Mouse (Mus musculus): ENCODE results near the gene Slc16a10. TPM values are rescaled to one million over a fixed set of nuclear protein-coding genes. Genes with fewer than 3 reads are reported as not detected.

The Slc16a10 gene
- polyA plus RNA-seq, 1 experiment from 2014 or later: 5.3 TPM

- H3K9me3 ChIP-seq (ENCODE audit: low read depth, low read length): no peaks in the 10 kb centered on the region
- no peak for DNase-seq
Measured at GRCm38 (mm10) chr10:40125200-40125599, 16.9 kb downstream of the Slc16a10 start.

DNA sequence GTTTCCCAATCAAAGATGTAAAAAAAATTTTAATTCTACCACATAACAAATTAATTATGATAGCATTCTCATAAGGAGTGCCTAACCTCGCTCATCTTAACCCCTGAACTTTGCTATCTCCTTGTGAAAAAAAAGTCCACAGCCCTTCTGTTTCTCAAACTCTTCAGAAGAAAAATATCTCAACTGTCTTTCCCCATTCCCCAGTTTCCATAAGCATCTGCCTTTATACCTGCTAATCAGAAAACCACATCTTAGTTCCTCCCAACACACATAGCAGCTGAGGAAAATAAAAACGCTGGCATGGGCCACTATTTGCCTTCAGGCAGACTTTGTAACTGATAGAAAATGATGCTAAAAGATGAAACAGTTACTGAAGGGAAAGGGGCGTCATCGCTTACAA is 17.5 kb downstream of the Slc16a10 start:
- Histone ChIP-seq H3K9ac (no peak overlapping the region), H3K27me3 (ENCODE audit: insufficient read depth, low read length) (no peaks in the 10 kb centered on the region), H3K36me3 (ENCODE audit: insufficient read depth) (no peaks in the 10 kb centered on the region), H3K4me1 (ENCODE audit: insufficient read depth) (no peaks in the 10 kb centered on the region), H3K4me2 (no peak overlapping the region), H3K27ac (ENCODE audit: low read depth) (no peak overlapping the region), H3K9me3 (ENCODE audit: low read depth, low read length) (no peaks in the 10 kb centered on the region), H3K4me3 (ENCODE audit: low read depth, low read length) (no peak overlapping the region)
- no peak for TF ChIP-seq CTCF (IDR thresholded peaks at IDR 0.05; ENCODE audit: low read depth)
- ATAC-seq (ENCODE audit: insufficient read depth) (no peak), DNase-seq (no peak)
- WGBS: 78% methylated on average over 4 of the region's 4 CpGs

More at GRCm38 (mm10) chr10:40125200-40125599, 16.9 kb downstream of the Slc16a10 start:
- WGBS: 81% methylated on average over 9 of the region's 9 CpGs
- no peaks in the 10 kb centered on the region for H3K36me3 ChIP-seq (ENCODE audit: insufficient read depth)
- no peak for TF ChIP-seq CTCF (IDR thresholded peaks at IDR 0.05; ENCODE audit: low read depth)
- no peak overlapping the region for H3K4me3 ChIP-seq (ENCODE audit: low read depth, low read length)
- H3K27me3 ChIP-seq (ENCODE audit: insufficient read depth, low read length): no peaks in the 10 kb centered on the region
- no peaks in the 10 kb centered on the region for H3K4me1 ChIP-seq (ENCODE audit: insufficient read depth)
- no peak for ATAC-seq (ENCODE audit: insufficient read depth)
- H3K4me2 ChIP-seq: no peak overlapping the region
- no peak overlapping the region for H3K9ac ChIP-seq
- H3K27ac ChIP-seq (ENCODE audit: low read depth): no peak overlapping the region

DNA sequence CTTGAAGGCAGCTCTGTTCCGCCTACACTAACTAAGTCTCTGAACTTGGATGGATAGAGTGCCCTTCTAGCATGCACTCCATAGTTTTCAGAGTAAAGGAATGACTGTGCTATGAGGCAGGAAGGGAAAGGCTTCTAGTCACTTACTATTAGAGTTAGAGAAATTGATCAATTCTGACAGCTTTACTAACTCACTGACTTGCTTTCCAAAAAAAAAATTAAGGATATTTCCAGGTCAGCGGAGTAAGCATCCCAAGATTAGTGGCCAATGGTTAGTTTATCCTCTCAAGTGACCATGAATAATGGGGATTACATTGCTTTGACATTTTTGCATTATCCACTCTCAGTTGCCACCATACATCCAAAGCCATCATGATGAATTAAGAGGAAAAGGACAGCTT is 18.0 kb downstream of the Slc16a10 start:
- Histone ChIP-seq H3K36me3 (ENCODE audit: insufficient read depth) (no peaks in the 10 kb centered on the region), H3K9ac (no peak overlapping the region), H3K4me3 (ENCODE audit: low read depth, low read length) (no peak overlapping the region), H3K4me2 (no peak overlapping the region), H3K27ac (ENCODE audit: low read depth) (no peak overlapping the region), H3K27me3 (ENCODE audit: insufficient read depth, low read length) (no peaks in the 10 kb centered on the region), H3K9me3 (ENCODE audit: low read depth, low read length) (no peaks in the 10 kb centered on the region), H3K4me1 (ENCODE audit: insufficient read depth) (no peaks in the 10 kb centered on the region)
- TF ChIP-seq CTCF (IDR thresholded peaks at IDR 0.05; ENCODE audit: low read depth): no peak
- DNase-seq (no peak), ATAC-seq (ENCODE audit: insufficient read depth) (no peak)
- 65% methylated on average over 2 of the region's 2 CpGs for WGBS

- H3K36me3 ChIP-seq (ENCODE audit: insufficient read depth): no peaks in the 10 kb centered on the region
- H3K9me3 ChIP-seq (ENCODE audit: low read depth, low read length): no peaks in the 10 kb centered on the region
- no peaks in the 10 kb centered on the region for H3K27me3 ChIP-seq (ENCODE audit: insufficient read depth, low read length)
- ATAC-seq (ENCODE audit: insufficient read depth) (no peak), DNase-seq (no peak)
- no peak overlapping the region for H3K27ac ChIP-seq (ENCODE audit: low read depth)
- H3K9ac ChIP-seq: no peak overlapping the region
- no peak overlapping the region for H3K4me3 ChIP-seq (ENCODE audit: low read depth, low read length)
- TF ChIP-seq CTCF (IDR thresholded peaks at IDR 0.05; ENCODE audit: low read depth): no peak
- no peak overlapping the region for H3K4me2 ChIP-seq
- no peaks in the 10 kb centered on the region for H3K4me1 ChIP-seq (ENCODE audit: insufficient read depth)
- 66% methylated on average over 3 of the region's 3 CpGs for WGBS
Measured at GRCm38 (mm10) chr10:40119466-40119865, 22.6 kb downstream of the Slc16a10 start.

DNA sequence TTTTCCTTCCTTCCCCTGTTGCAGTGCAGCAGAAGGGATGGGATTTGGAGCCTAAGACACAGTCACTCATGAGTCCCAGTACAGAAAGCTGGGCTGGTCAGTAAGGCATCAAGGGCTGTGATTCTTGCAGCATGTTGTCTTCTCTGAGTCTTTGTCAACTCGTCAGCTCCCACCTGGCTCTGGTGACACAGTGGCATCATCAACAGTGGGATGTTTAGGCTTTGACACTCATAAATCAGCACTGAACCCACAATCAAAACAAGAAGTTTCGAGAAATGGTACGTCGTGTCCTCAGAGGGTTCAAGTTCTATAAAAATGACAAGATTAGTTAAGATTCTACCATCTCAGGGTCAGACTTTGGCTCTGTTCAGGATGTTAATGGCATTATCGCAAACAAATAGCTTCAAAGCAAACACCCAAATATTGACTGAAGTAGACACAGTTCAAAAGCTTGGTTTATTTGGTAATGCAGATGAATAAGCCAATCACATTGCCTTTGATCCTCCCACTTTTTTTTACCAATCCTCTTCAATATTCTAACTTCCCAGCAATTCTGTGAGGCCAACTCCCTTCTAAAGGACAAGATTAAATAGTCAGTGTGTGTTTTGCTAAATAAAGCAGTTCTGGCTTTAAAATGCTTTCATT is 23.2 kb downstream of the Slc16a10 start:
- Histone ChIP-seq H3K27ac (ENCODE audit: low read depth) (no peak overlapping the region), H3K4me1 (ENCODE audit: insufficient read depth) (no peaks in the 10 kb centered on the region), H3K27me3 (ENCODE audit: insufficient read depth, low read length) (no peaks in the 10 kb centered on the region), H3K9ac (no peak overlapping the region), H3K9me3 (ENCODE audit: low read depth, low read length) (no peaks in the 10 kb centered on the region), H3K36me3 (ENCODE audit: insufficient read depth) (no peaks in the 10 kb centered on the region), H3K4me3 (ENCODE audit: low read depth, low read length) (no peak overlapping the region), H3K4me2 (no peak overlapping the region)
- DNase-seq (no peak), ATAC-seq (ENCODE audit: insufficient read depth) (no peak)
- no peak for TF ChIP-seq CTCF (IDR thresholded peaks at IDR 0.05; ENCODE audit: low read depth)
- 69% methylated on average over 5 of the region's 5 CpGs for WGBS

DNA sequence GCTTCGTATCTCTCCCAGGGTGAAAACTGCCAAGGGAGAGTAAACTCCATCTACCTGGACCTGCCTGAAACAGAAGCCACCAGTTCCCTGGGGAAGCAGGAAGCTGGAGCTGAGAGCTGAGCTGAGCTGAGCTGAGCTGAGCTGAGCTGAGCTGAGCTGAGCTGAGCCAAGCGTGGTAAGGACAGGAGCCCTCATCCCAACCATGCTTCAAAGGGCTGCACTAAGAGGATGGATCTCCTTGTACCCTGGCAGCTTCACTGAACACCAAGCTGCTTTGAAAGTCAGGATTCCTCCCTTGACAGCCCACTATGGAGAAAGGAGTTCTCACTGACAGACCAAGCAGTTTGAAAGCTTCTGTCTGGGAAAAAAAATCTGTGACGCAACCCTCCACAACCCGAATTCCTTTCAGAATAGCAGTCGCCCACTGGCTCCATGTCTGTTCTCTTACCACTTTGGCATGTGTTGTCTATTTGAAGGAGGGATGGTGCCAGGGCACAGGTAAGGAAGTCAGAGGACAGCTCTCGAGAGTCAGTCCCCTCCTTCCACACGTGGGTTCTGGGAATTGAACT is 28.5 kb downstream of the Slc16a10 start:
- 70% methylated on average over 7 of the region's 7 CpGs for WGBS

DNA sequence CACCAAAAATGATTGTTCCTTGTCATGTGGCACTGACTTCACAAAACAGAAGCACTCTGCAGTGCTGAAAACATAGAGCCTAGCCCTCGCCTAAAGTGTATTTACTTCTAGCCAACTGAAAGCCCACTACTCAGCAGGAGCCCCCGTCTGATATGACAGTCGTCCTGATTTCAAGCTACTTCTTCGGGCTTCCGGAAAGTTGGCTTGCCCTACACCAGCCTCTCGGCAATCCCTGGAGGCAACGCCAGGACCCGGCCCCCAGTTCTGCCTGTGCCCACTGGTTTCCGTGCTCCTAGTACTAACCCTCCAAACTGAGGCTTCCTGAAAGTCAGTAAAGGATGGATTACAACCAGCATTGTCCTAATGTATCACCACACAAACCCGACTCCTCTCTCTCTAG is 29.8 kb downstream of the Slc16a10 start:
- no peaks in the 10 kb centered on the region for H3K27me3 ChIP-seq (ENCODE audit: insufficient read depth, low read length)
- H3K4me1 ChIP-seq (ENCODE audit: insufficient read depth): no peaks in the 10 kb centered on the region
- H3K27ac ChIP-seq (ENCODE audit: low read depth): no peak overlapping the region
- H3K4me2 ChIP-seq: no peak overlapping the region
- no peaks in the 10 kb centered on the region for H3K9me3 ChIP-seq (ENCODE audit: low read depth, low read length)
- DNase-seq (no peak), ATAC-seq (ENCODE audit: insufficient read depth) (no peak)
- no peaks in the 10 kb centered on the region for H3K36me3 ChIP-seq (ENCODE audit: insufficient read depth)
- WGBS: 82% methylated on average over 10 of the region's 10 CpGs
- TF ChIP-seq CTCF (IDR thresholded peaks at IDR 0.05; ENCODE audit: low read depth): no peak
- H3K4me3 ChIP-seq (ENCODE audit: low read depth, low read length): no peak overlapping the region
- H3K9ac ChIP-seq: no peak overlapping the region

More for the DNA sequence above, 28.5 kb downstream of the Slc16a10 start:
- no peaks in the 10 kb centered on the region for H3K27me3 ChIP-seq (ENCODE audit: insufficient read depth, low read length)
- no peak for TF ChIP-seq CTCF (IDR thresholded peaks at IDR 0.05; ENCODE audit: low read depth)
- ATAC-seq (ENCODE audit: insufficient read depth) (no peak), DNase-seq (no peak)
- no peaks in the 10 kb centered on the region for H3K9me3 ChIP-seq (ENCODE audit: low read depth, low read length)
- H3K36me3 ChIP-seq (ENCODE audit: insufficient read depth): no peaks in the 10 kb centered on the region
- H3K4me2 ChIP-seq: no peak overlapping the region
- no peak overlapping the region for H3K9ac ChIP-seq
- no peaks in the 10 kb centered on the region for H3K4me1 ChIP-seq (ENCODE audit: insufficient read depth)
- no peak overlapping the region for H3K27ac ChIP-seq (ENCODE audit: low read depth)
- no peak overlapping the region for H3K4me3 ChIP-seq (ENCODE audit: low read depth, low read length)
